Mouse (Mus musculus) embryonic facial prominence, embryonic 15.5 days (tissue): ENCODE results near the gene Rsph14. TPM values are rescaled to one million over a fixed set of nuclear protein-coding genes. Genes with fewer than 3 reads are reported as not detected.

Source experiments
- polyA plus RNA-seq: library from polyadenylated mRNA; unstranded; fragments of >200 nt; fragmentation: Nextera tagmentation; extraction: Ambion mirVana; gene quantifications from 2 replicates; pipeline ENCODE4 v1.2.1, GENCODE M21; 2015

The Rsph14 gene
- polyA plus RNA-seq, 1 experiment from 2014 or later: 6.9 TPM

Other genes starting within 250 kb of the Rsph14 start
- 4.0 and 5.8 TPM in 2 replicates for gene Gnaz, start 65.4 kb downstream of the Rsph14 start, polyA plus RNA-seq
- gene Rab36, start 4.5 kb upstream of the Rsph14 start, polyA plus RNA-seq: 10.6 and 15.0 TPM in 2 replicates
- 7.5 and 9.2 TPM in 2 replicates for gene Bcr, start 28.0 kb upstream of the Rsph14 start, polyA plus RNA-seq
- 30.9 and 32.1 TPM in 2 replicates for gene Specc1l, start 179.5 kb upstream of the Rsph14 start, polyA plus RNA-seq